Comparison of ENCODE assay signal across 8 mouse cellular contexts in genomic region chr8:47713761-47714745, GRCm38 (mm10). TPM values are rescaled to one million over a fixed set of nuclear protein-coding genes. Genes with fewer than 3 reads are reported as not detected.
DNase-seq lines count a peak whose midpoint lies in the region; ATAC-seq and TF ChIP-seq lines count a peak whose summit lies in the region.

Cdkn2aip (minus strand) TSS chr8:47713932.

- peak; percentile 89 for DNase-seq in CH12.LX (ENCODE audit: extremely low read depth)
- DNase-seq in c-Kit-positive CD71-positive TER-119-negative erythroid progenitor cells, embryonic 14.5 days (ENCODE audit: low read depth): peak; percentile 88
- peak; percentile 98 for DNase-seq in forebrain, embryonic 11.5 days (ENCODE audit: low spot score)
- peak; percentile 96 to 99 for DNase-seq in kidney, postnatal 36 days
- DNase-seq in telencephalon, adult 2 months (ENCODE audit: low read depth, low spot score): peak; percentile 86

- TF ChIP-seq EP300 in CH12.LX (IDR thresholded peaks at IDR 0.05; ENCODE audit: low read length): no peak

- peak; percentile 61 for TF ChIP-seq POLR2A in CH12.LX (IDR thresholded peaks at IDR 0.05; ENCODE audit: low read depth, low read length)

- no peak for TF ChIP-seq CTCF in CH12.LX (conservative IDR thresholded peaks at IDR 0.05 in 1 of 2, IDR thresholded peaks at IDR 0.05 in 1 of 2; ENCODE audit: low read depth in 2 of 2, low read length in 2 of 2)

- peak within 1 kb of the TSS; percentile 70 for H3K27ac ChIP-seq in CH12.LX (ENCODE audit: insufficient read depth, low read depth)
- peak within 1 kb of the TSS; percentile 95 for H3K27ac ChIP-seq in forebrain, embryonic 11.5 days (ENCODE audit: low read depth, low read length)
- H3K27ac ChIP-seq in heart, embryonic 16.5 days (ENCODE audit: low read length): peak within 1 kb of the TSS; percentile 98
- H3K27ac ChIP-seq in liver, embryonic 15.5 days (replicated peaks): peak within 1 kb of the TSS; percentile 96
- peak within 1 kb of the TSS; percentile 92 for H3K27ac ChIP-seq in neural tube, embryonic 12.5 days

- H3K27me3 ChIP-seq in CH12.LX (replicated peaks): no peaks in the 10 kb centered on the region
- H3K27me3 ChIP-seq in forebrain, embryonic 11.5 days (ENCODE audit: control insufficient read depth, insufficient read depth, low read length): no peaks in the 10 kb centered on the region
- no peaks in the 10 kb centered on the region for H3K27me3 ChIP-seq in heart, embryonic 16.5 days (ENCODE audit: control insufficient read depth, insufficient read depth, low read length)
- no peaks in the 10 kb centered on the region for H3K27me3 ChIP-seq in liver, embryonic 15.5 days
- no peaks in the 10 kb centered on the region for H3K27me3 ChIP-seq in neural tube, embryonic 12.5 days (replicated peaks)

- no peak for TF ChIP-seq RAD21 in CH12.LX (IDR thresholded peaks at IDR 0.05; ENCODE audit: low read depth, low read length)

- dilution Hi-C loops in CH12.LX (cut with MboI; ENCODE audit: extremely low pct_ligation_motif_present, extremely low pct_unique_long_range_greater_than_20kb, low sequenced_read_pairs): no loop called here

- ATAC-seq in forebrain, embryonic 11.5 days (replicated peaks; ENCODE audit: low FRiP score): peak; percentile 91
- ATAC-seq in heart, embryonic 16.5 days (replicated peaks; ENCODE audit: extremely low read depth, insufficient read depth, low FRiP score): peak; percentile 97
- ATAC-seq in liver, embryonic 15.5 days (ENCODE audit: insufficient read depth): peak; percentile 95
- peak; percentile 88 for ATAC-seq in neural tube, embryonic 12.5 days (ENCODE audit: low FRiP score, low read depth)

- no peaks in the 10 kb centered on the region for H3K9me3 ChIP-seq in CH12.LX (replicated peaks; ENCODE audit: low read length)
- no peaks in the 10 kb centered on the region for H3K9me3 ChIP-seq in forebrain, embryonic 11.5 days (ENCODE audit: control insufficient read depth, low read length)
- H3K9me3 ChIP-seq in heart, embryonic 16.5 days (replicated peaks; ENCODE audit: control insufficient read depth, low read length): no peaks in the 10 kb centered on the region
- no peaks in the 10 kb centered on the region for H3K9me3 ChIP-seq in liver, embryonic 15.5 days (replicated peaks)
- H3K9me3 ChIP-seq in neural tube, embryonic 12.5 days: no peaks in the 10 kb centered on the region

- peaks cover 0 to 24% of the 10 kb centered on the region in 2 experiments; a peak in 2 of 4 replicates for H3K4me1 ChIP-seq in CH12.LX (ENCODE audit: control insufficient read depth in 1 of 2, insufficient read depth in 2 of 2)
- 0 out of 2 replicates have a peak, but pooled peaks cover 2% of the 10 kb centered on the region for H3K4me1 ChIP-seq in forebrain, embryonic 11.5 days (replicated peaks; ENCODE audit: control insufficient read depth, insufficient read depth, low read length)
- H3K4me1 ChIP-seq in heart, embryonic 16.5 days (ENCODE audit: control insufficient read depth, insufficient read depth, low read length): peaks cover 5% of the 10 kb centered on the region
- peaks cover 19% of the 10 kb centered on the region for H3K4me1 ChIP-seq in liver, embryonic 15.5 days (replicated peaks)
- H3K4me1 ChIP-seq in neural tube, embryonic 12.5 days: peaks cover 7% of the 10 kb centered on the region

- peak within 1 kb of the TSS; percentile 92 for H3K4me2 ChIP-seq in CH12.LX (ENCODE audit: insufficient read depth, low read depth, poor library complexity, severe bottlenecking)
- peak within 1 kb of the TSS; percentile 68 for H3K4me2 ChIP-seq in forebrain, embryonic 11.5 days (ENCODE audit: low read depth, low read length, severe bottlenecking)
- peak within 1 kb of the TSS; percentile 80 for H3K4me2 ChIP-seq in heart, embryonic 16.5 days (ENCODE audit: low read depth, low read length)
- H3K4me2 ChIP-seq in liver, embryonic 15.5 days: peak within 1 kb of the TSS; percentile 83
- peak within 1 kb of the TSS; percentile 69 for H3K4me2 ChIP-seq in neural tube, embryonic 12.5 days (replicated peaks)

- WGBS in forebrain, embryonic 11.5 days: under 1% methylated on average over 79 of the region's 114 CpGs
- under 1% methylated on average over 109 of the region's 114 CpGs for WGBS in heart, embryonic 16.5 days
- WGBS in liver, embryonic 15.5 days (ENCODE audit: insufficient replicate concordance): under 1% methylated on average over 111 of the region's 114 CpGs
- WGBS in neural tube, embryonic 12.5 days: under 1% methylated on average over 114 of the region's 114 CpGs

- peak within 1 kb of the TSS; percentile 78 for H3K9ac ChIP-seq in CH12.LX (ENCODE audit: insufficient read depth, low read depth)
- H3K9ac ChIP-seq in forebrain, embryonic 11.5 days (ENCODE audit: low read length): peak within 1 kb of the TSS; percentile 91
- peak within 1 kb of the TSS; percentile 86 for H3K9ac ChIP-seq in heart, embryonic 16.5 days (ENCODE audit: low read length)
- peak within 1 kb of the TSS; percentile 76 for H3K9ac ChIP-seq in liver, embryonic 15.5 days
- H3K9ac ChIP-seq in neural tube, embryonic 12.5 days: peak within 1 kb of the TSS; percentile 94

- in situ Hi-C loops in CH12.LX (cut with MboI; ENCODE audit: low pct_ligation_motif_present, low pct_unique_long_range_greater_than_20kb, low sequenced_read_pairs): loop anchor here (5.0 kb wide), 1 partner anchor 37 kb away; the partner anchor contains the start of gene Ing2

- H3K79me2 ChIP-seq in CH12.LX (replicated peaks; ENCODE audit: control insufficient read depth, extremely low read depth, insufficient read depth, poor library complexity, severe bottlenecking): peaks cover 10% of the 10 kb centered on the region

- H3K4me3 ChIP-seq in CH12.LX (replicated peaks in 1 of 3; ENCODE audit: low read depth in 2 of 3, low read length in 2 of 3, poor library complexity in 1 of 3): peak within 1 kb of the TSS; percentile 85 to 94 (median 88)
- H3K4me3 ChIP-seq in forebrain, embryonic 11.5 days (ENCODE audit: low read depth, low read length): peak within 1 kb of the TSS; percentile 96
- H3K4me3 ChIP-seq in heart, embryonic 16.5 days (ENCODE audit: low read length): peak within 1 kb of the TSS; percentile 77
- H3K4me3 ChIP-seq in liver, embryonic 15.5 days (replicated peaks): peak within 1 kb of the TSS; percentile 76
- peak within 1 kb of the TSS; percentile 96 for H3K4me3 ChIP-seq in neural tube, embryonic 12.5 days

- peaks cover 12 to 17% of the 10 kb centered on the region in 2 experiments for H3K36me3 ChIP-seq in CH12.LX (replicated peaks in 1 of 2; ENCODE audit: control insufficient read depth in 1 of 2, insufficient read depth in 1 of 2, low read length in 1 of 2)
- H3K36me3 ChIP-seq in forebrain, embryonic 11.5 days (ENCODE audit: control insufficient read depth, insufficient read depth, low read length): peaks cover 5% of the 10 kb centered on the region; the same call in 1 of the 2 replicates
- H3K36me3 ChIP-seq in heart, embryonic 16.5 days (ENCODE audit: control insufficient read depth, insufficient read depth): peaks cover 15% of the 10 kb centered on the region
- H3K36me3 ChIP-seq in liver, embryonic 15.5 days (replicated peaks): peaks cover 17% of the 10 kb centered on the region
- H3K36me3 ChIP-seq in neural tube, embryonic 12.5 days: peaks cover 14% of the 10 kb centered on the region

TF ChIP-seq in CH12.LX, 34 proteins besides CTCF, POLR2A, EP300 and RAD21 (continues in another document):
- TF ChIP-seq TBP (conservative IDR thresholded peaks at IDR 0.05; ENCODE audit: low read depth, low read length) (peak; percentile 93), ETS1 (conservative IDR thresholded peaks at IDR 0.05; ENCODE audit: low read depth, low read length) (no peak; the same call in 1 of the 2 replicates), SIN3A (IDR thresholded peaks at IDR 0.05; ENCODE audit: low read length) (peak; percentile 85), ZNF384 (IDR thresholded peaks at IDR 0.05; ENCODE audit: low read depth, low read length) (no peak), BHLHE40 (IDR thresholded peaks at IDR 0.05; ENCODE audit: low read depth, low read length) (peak; percentile 76), CHD1 (IDR thresholded peaks at IDR 0.05; ENCODE audit: low read depth, low read length) (no peak), MYC (IDR thresholded peaks at IDR 0.05; ENCODE audit: low read depth, low read length) (peak; percentile 46; the same call in 1 of the 2 replicates), IRF4 (IDR thresholded peaks at IDR 0.05; ENCODE audit: low read depth, low read length) (no peak; the same call in 1 of the 2 replicates), ZMIZ1 (IDR thresholded peaks at IDR 0.05; ENCODE audit: low read depth, low read length) (peak; percentile 58), NELFE (IDR thresholded peaks at IDR 0.05; ENCODE audit: low read depth, low read length) (peak; percentile 75), PAX5 (IDR thresholded peaks at IDR 0.05; ENCODE audit: low read length) (no peak), RCOR1 (conservative IDR thresholded peaks at IDR 0.05; ENCODE audit: low read depth, low read length) (no peak), MAFK (IDR thresholded peaks at IDR 0.05; ENCODE audit: insufficient replicate concordance, low read length) (no peak), MEF2A (IDR thresholded peaks at IDR 0.05; ENCODE audit: borderline replicate concordance, low read depth, low read length) (0 out of 2 replicates have a peak, but pooled peaks have one; percentile 40), NRF1 (IDR thresholded peaks at IDR 0.05; ENCODE audit: low read depth, low read length) (peak; percentile 84), MAZ (IDR thresholded peaks at IDR 0.05; ENCODE audit: low read depth, low read length) (peak; percentile 73; the same call in 1 of the 2 replicates), KAT2A (IDR thresholded peaks at IDR 0.05; ENCODE audit: insufficient replicate concordance, low read length) (no peak), ZKSCAN1 (IDR thresholded peaks at IDR 0.05; ENCODE audit: borderline replicate concordance, low read depth, low read length) (no peak), CHD2 (IDR thresholded peaks at IDR 0.05; ENCODE audit: low read length) (no peak), MAX (IDR thresholded peaks at IDR 0.05; ENCODE audit: low read length) (peak; percentile 68), ELF1 (IDR thresholded peaks at IDR 0.05; ENCODE audit: low read depth, low read length) (peak; percentile 83), USF1 (IDR thresholded peaks at IDR 0.05; ENCODE audit: low read depth, low read length) (no peak), JUN (IDR thresholded peaks at IDR 0.05; ENCODE audit: insufficient read depth, low read depth, low read length) (no peak)

RNA-seq across cellular contexts. Expression of gene Cdkn2aip, which starts in this region (rescaled TPM):
- total RNA-seq in CH12.LX (2012; rRNA removed) (6.7 and 8.7 TPM in 2 replicates), CH12.LX (2014; rRNA removed) (14.7 and 15.5 TPM in 2 replicates)
- 6.9 and 7.1 TPM in 2 replicates for polyA plus RNA-seq in CH12.LX (2012; ENCODE audit: insufficient read length, low read depth)
- polyA plus RNA-seq in forebrain, embryonic 11.5 days (2014; fragmentation: Nextera tagmentation; extraction: Ambion mirVana): 45.7 and 46.3 TPM in 2 replicates
- polyA plus RNA-seq in heart, embryonic 16.5 days (2015; fragmentation: Nextera tagmentation; extraction: Ambion mirVana): 15.5 and 17.2 TPM in 2 replicates
- polyA plus RNA-seq in liver, embryonic 15.5 days (2015; fragmentation: Nextera tagmentation; extraction: Ambion mirVana): 12.8 and 13.4 TPM in 2 replicates
- polyA plus RNA-seq in neural tube, embryonic 12.5 days (2016; fragmentation: Nextera tagmentation; extraction: Ambion mirVana): 43.3 and 45.1 TPM in 2 replicates

Comparison
In these comparisons a context has a peak if more than half of its experiments do, and no peak if none do; other contexts are left out.
1. Peak in every context shown above with its lines: DNase-seq, ATAC-seq, H3K4me3 ChIP-seq and H3K27ac ChIP-seq.